Mouse (Mus musculus) lung, postnatal 0 days (tissue): Measurements from ENCODE around the gene Osbpl6. TPM values are rescaled to one million over a fixed set of nuclear protein-coding genes. Genes with fewer than 3 reads are reported as not detected.
A peak's percentile ranks its signal among the peaks of the same experiment; 100 is the strongest.

Source experiments
- ATAC-seq: fragments of 200-750 bp; cut with Nextera tagmentation; 2 replicates; pipeline ENCODE4 v1.8.0; 2017; ENCODE audit warnings: moderate library complexity
- DNase-seq: peaks from one replicate; pipeline ENCODE4 v3.0.0-alpha.2; 2016; ENCODE audit warnings: low spot score
- H3K27ac ChIP-seq: fragments of 300-500 bp; sonication (generic); 2 replicates; pipeline ENCODE4 v1.5.1; 2014; ENCODE audit warnings: antibody characterized with exemption, mild to moderate bottlenecking, low read length, mixed read lengths
- H3K27me3 ChIP-seq: fragments of 300-500 bp; sonication (generic); replicated peaks from 2 replicates; pipeline ENCODE4 v1.6.1; 2014; ENCODE audit warnings: low read length, mixed read lengths; ENCODE audit not compliant: insufficient read depth
- H3K36me3 ChIP-seq: fragments of 300-500 bp; sonication (generic); 2 replicates; pipeline ENCODE4 v1.6.1; 2014; ENCODE audit warnings: low read length, mixed read lengths; ENCODE audit not compliant: insufficient read depth
- H3K4me1 ChIP-seq: fragments of 300-500 bp; sonication (generic); 2 replicates; pipeline ENCODE4 v1.6.1; 2014; ENCODE audit warnings: antibody characterized with exemption, low read depth, low read length, mixed read lengths; ENCODE audit not compliant: insufficient read depth
- H3K4me2 ChIP-seq: fragments of 300-500 bp; sonication (generic); replicated peaks from 2 replicates; pipeline ENCODE4 v1.6.1; 2014; ENCODE audit warnings: low read depth, mild to moderate bottlenecking, low read length, moderate library complexity, mixed read lengths
- H3K4me3 ChIP-seq: fragments of 300-500 bp; sonication (generic); 2 replicates; pipeline ENCODE4 v1.5.1; 2014; ENCODE audit warnings: low read depth, low read length
- H3K9ac ChIP-seq: fragments of 300-500 bp; sonication (generic); replicated peaks from 2 replicates; pipeline ENCODE4 v1.6.1; 2014; ENCODE audit warnings: low read depth, mild to moderate bottlenecking
- H3K9me3 ChIP-seq: fragments of 300-500 bp; sonication (generic); 2 replicates; pipeline ENCODE4 v1.6.1; 2016; ENCODE audit warnings: low read length, mixed read lengths
- CTCF ChIP-seq: IDR thresholded peaks from 2 replicates; pipeline ENCODE4 v1.5.1; 2016; ENCODE audit warnings: antibody characterized with exemption, mild to moderate bottlenecking
- EP300 ChIP-seq: IDR thresholded peaks from 2 replicates; pipeline ENCODE4 v1.6.1; 2016; ENCODE audit warnings: antibody characterized with exemption, mild to moderate bottlenecking, control low read depth
- WGBS: fragments of 180-500 bp; shearing (Covaris S2); extraction: QIAGEN DNeasy Blood & Tissue Kit; methylation state at CpG from one replicate; pipeline ENCODE4 v1.1.7; 2014; 5-methylcytosine and 5-hydroxymethylcytosine counted together
- polyA plus RNA-seq: library from polyadenylated mRNA; unstranded; fragments of >200 nt; fragmentation: Nextera tagmentation; extraction: Ambion mirVana; gene quantifications from 2 replicates; pipeline ENCODE4 v1.2.1, GENCODE M21; 2015

Osbpl6 gene
- polyA plus RNA-seq, 1 experiment from 2014 or later: 60.1 TPM

GRCm38 (mm10) chr2:76417446-76418141 lies 11.3 kb downstream of the Osbpl6 start:
- WGBS: 94% methylated on average over 14 of the region's 14 CpGs
- ATAC-seq (no peak), DNase-seq (no peak)

DNA sequence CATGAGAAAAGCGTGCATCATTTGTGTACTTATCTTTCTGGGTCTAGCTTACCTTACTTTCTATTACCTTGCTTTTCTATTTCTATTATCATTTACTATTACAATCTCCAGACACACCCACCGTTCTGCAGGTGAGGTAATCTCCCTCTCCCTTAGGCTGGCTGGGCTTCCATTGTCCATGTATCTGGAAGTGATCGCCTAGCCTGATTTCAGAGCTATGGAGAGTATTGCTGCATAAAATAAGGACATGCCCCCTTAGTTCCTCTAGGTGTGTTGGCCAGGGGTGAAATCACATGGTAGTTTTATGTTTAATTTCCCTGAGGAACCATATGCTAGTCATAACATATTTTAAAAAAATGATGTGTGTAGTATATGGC lies 11.8 kb downstream of the Osbpl6 start:
- Histone ChIP-seq H3K27ac (no peak overlapping the region), H3K36me3 (no peaks in the 10 kb centered on the region), H3K4me2 (no peak overlapping the region), H3K4me1 (no peaks in the 10 kb centered on the region), H3K4me3 (no peak overlapping the region), H3K9me3 (no peaks in the 10 kb centered on the region), H3K27me3 (no peaks in the 10 kb centered on the region), H3K9ac (no peak overlapping the region)
- 91% methylated on average over 3 of the region's 3 CpGs for WGBS
- TF ChIP-seq EP300 (no peak), CTCF (no peak)
- ATAC-seq (no peak), DNase-seq (no peak)

More at GRCm38 (mm10) chr2:76417446-76418141, 11.3 kb downstream of the Osbpl6 start:
- Histone ChIP-seq H3K36me3 (no peaks in the 10 kb centered on the region), H3K9me3 (no peaks in the 10 kb centered on the region), H3K4me1 (no peaks in the 10 kb centered on the region), H3K4me2 (no peak overlapping the region), H3K27me3 (no peaks in the 10 kb centered on the region), H3K9ac (no peak overlapping the region), H3K4me3 (no peak overlapping the region), H3K27ac (no peak overlapping the region)
- TF ChIP-seq EP300 (no peak), CTCF (no peak)

- no peak overlapping the region for H3K27ac ChIP-seq
- H3K9ac ChIP-seq: no peak overlapping the region
- DNase-seq: no peak
- H3K36me3 ChIP-seq: no peaks in the 10 kb centered on the region
- no peak overlapping the region for H3K4me3 ChIP-seq
- no peak overlapping the region for H3K4me2 ChIP-seq
- H3K27me3 ChIP-seq: no peaks in the 10 kb centered on the region
- no peaks in the 10 kb centered on the region for H3K9me3 ChIP-seq
- no peak for ATAC-seq
- WGBS: 64% methylated on average over 6 of the region's 6 CpGs
- TF ChIP-seq CTCF (no peak), EP300 (no peak)
- no peaks in the 10 kb centered on the region for H3K4me1 ChIP-seq
Measured at GRCm38 (mm10) chr2:76421411-76421924, 15.2 kb downstream of the Osbpl6 start.

DNA sequence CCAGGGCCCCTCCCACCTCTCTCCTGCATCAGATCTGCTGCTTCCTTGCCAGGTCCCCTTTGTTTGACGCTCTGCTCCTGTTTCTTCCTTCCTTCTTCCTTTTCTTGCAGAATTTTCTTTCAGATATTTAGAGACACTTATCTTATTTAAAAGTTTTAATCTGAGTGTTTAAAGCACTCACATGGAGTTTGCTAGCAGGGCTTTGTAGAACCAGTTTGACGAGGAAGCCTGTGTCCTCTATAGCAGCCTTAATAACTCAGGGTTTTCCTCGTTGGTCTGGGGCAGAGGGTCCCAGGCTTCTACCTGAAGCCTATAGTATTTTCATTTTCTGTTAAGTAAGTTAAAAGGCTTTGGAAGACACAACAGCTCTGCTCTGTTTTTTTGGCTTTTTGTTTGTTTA lies 20.5 kb downstream of the Osbpl6 start:
- no peaks in the 10 kb centered on the region for H3K36me3 ChIP-seq
- ATAC-seq: no peak; the same call in 1 of the 2 replicates
- peak; percentile 55 for DNase-seq
- H3K4me3 ChIP-seq: no peak overlapping the region
- no peaks in the 10 kb centered on the region for H3K9me3 ChIP-seq
- 43% methylated on average over 3 of the region's 3 CpGs for WGBS
- H3K4me1 ChIP-seq: no peaks in the 10 kb centered on the region
- TF ChIP-seq EP300 (no peak), CTCF (no peak)
- H3K27ac ChIP-seq: no peak overlapping the region
- no peaks in the 10 kb centered on the region for H3K27me3 ChIP-seq
- H3K9ac ChIP-seq: no peak overlapping the region
- H3K4me2 ChIP-seq: no peak overlapping the region

DNA sequence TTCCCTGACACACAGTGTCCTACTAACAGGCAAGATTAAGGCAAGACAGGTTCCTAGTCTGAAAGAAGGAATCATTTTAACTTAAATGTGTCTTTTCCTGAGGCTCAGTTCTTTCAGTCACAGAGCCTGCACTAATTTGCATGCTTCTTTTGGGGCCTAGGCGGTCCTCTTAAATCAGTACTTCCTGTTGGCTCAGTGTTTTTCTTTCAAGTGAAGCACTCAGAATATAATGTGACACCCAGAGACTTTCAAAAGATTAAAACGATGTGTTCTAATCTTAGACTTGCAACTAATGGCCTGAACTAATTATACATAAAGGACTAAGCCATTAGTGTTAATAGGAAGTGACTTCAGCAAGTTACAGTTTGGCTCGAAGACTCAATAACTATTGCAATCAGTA lies 23.0 kb downstream of the Osbpl6 start:
- ATAC-seq (no peak), DNase-seq (no peak)
- no peak for TF ChIP-seq EP300
- TF ChIP-seq CTCF: no peak
- H3K27me3 ChIP-seq: no peaks in the 10 kb centered on the region
- no peak overlapping the region for H3K4me2 ChIP-seq
- H3K36me3 ChIP-seq: no peaks in the 10 kb centered on the region
- 52% methylated on average over 3 of the region's 3 CpGs for WGBS
- H3K4me3 ChIP-seq: no peak overlapping the region
- H3K9me3 ChIP-seq: no peaks in the 10 kb centered on the region
- H3K27ac ChIP-seq: no peak overlapping the region
- H3K9ac ChIP-seq: no peak overlapping the region
- H3K4me1 ChIP-seq: no peaks in the 10 kb centered on the region

DNA sequence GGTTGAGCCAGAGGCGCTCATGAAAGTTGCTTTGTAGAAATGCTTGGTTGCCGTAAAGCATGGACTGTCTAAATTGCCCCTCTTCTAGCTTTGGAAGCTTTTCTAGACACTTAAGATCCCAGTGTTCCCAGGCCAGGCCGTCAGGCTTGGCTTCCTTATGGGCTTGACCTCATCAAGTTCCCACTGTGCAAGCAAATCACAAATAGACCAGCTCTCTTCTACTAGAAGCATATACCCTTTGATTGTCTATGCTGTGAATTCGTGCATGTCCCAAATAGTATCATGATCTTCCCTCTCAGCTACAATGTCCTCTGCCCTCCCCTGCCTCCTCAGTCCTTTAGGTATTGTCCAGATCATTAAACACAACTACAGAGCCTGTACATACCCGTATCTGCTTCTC lies 23.5 kb downstream of the Osbpl6 start:
- Histone ChIP-seq H3K9ac (no peak overlapping the region), H3K4me1 (no peaks in the 10 kb centered on the region), H3K4me3 (no peak overlapping the region), H3K27me3 (no peaks in the 10 kb centered on the region), H3K36me3 (no peaks in the 10 kb centered on the region), H3K27ac (no peak overlapping the region), H3K4me2 (no peak overlapping the region), H3K9me3 (no peaks in the 10 kb centered on the region)
- DNase-seq: no peak
- ATAC-seq: no peak
- 82% methylated on average over 5 of the region's 5 CpGs for WGBS
- TF ChIP-seq CTCF (no peak), EP300 (no peak)
